Mouse (Mus musculus) myocyte (in vitro differentiated cells): Measurements from ENCODE around the gene Stk10. TPM values are rescaled to one million over a fixed set of nuclear protein-coding genes. Genes with fewer than 3 reads are reported as not detected.

Source experiments
- H3K27me3 ChIP-seq: one replicate; pipeline ENCODE4 v1.6.1; 2011; ENCODE audit not compliant: control insufficient read depth, insufficient read depth, insufficient read length
- H3K36me3 ChIP-seq: one replicate; pipeline ENCODE4 v1.6.1; 2011; ENCODE audit not compliant: control insufficient read depth, insufficient read depth
- H3K4me2 ChIP-seq: one replicate; pipeline ENCODE4 v1.6.1; 2011; ENCODE audit warnings: low read depth, control low read depth
- H3K4me3 ChIP-seq: one replicate; pipeline ENCODE4 v1.5.1; 2011; ENCODE audit warnings: mild to moderate bottlenecking, control low read depth, moderate library complexity
- H3K79me2 ChIP-seq: one replicate; pipeline ENCODE4 v1.6.1; 2011; ENCODE audit not compliant: control insufficient read depth, insufficient read depth
- H3ac ChIP-seq: one replicate; pipeline ENCODE4 v1.6.1; 2011; ENCODE audit not compliant: control insufficient read depth, insufficient read length
- CEBPB ChIP-seq: IDR thresholded peaks from 2 replicates; pipeline ENCODE4 v1.6.1; 2011; ENCODE audit warnings: mild to moderate bottlenecking, moderate library complexity; ENCODE audit not compliant: poor library complexity, insufficient read depth, severe bottlenecking
- E2F4 ChIP-seq: IDR thresholded peaks from one replicate; pipeline ENCODE4 v1.6.1; 2011; ENCODE audit warnings: mild to moderate bottlenecking, control low read depth, moderate library complexity; ENCODE audit not compliant: insufficient read depth
- MAX ChIP-seq: IDR thresholded peaks from one replicate; pipeline ENCODE4 v1.6.1; 2011; ENCODE audit warnings: low read depth, mild to moderate bottlenecking, control low read depth
- MYOD1 ChIP-seq, 3 experiments: IDR thresholded peaks; one replicate each; pipeline ENCODE4 v1.6.1; 2011; ENCODE audit warnings: control low read depth in 2 of 3, low read depth in 2 of 3, mild to moderate bottlenecking in 2 of 3, moderate library complexity in 1 of 3; ENCODE audit not compliant: insufficient read length in 2 of 3, control insufficient read depth in 1 of 3
- MYOG ChIP-seq, 3 experiments: IDR thresholded peaks; one replicate each; pipeline ENCODE4 v1.6.1; 2011; ENCODE audit warnings: control low read depth in 2 of 3, low read depth in 2 of 3, mild to moderate bottlenecking in 2 of 3; ENCODE audit not compliant: insufficient read length in 2 of 3, control insufficient read depth in 1 of 3, insufficient read depth in 1 of 3
- POLR2A ChIP-seq: IDR thresholded peaks from one replicate; pipeline ENCODE4 v1.6.1; 2011; ENCODE audit warnings: low read depth, mild to moderate bottlenecking, control low read depth, moderate library complexity; ENCODE audit not compliant: insufficient read length
- POLR2AphosphoS2 ChIP-seq: IDR thresholded peaks from one replicate; pipeline ENCODE4 v1.6.1; 2011; ENCODE audit warnings: low read depth, control low read depth; ENCODE audit not compliant: insufficient read length
- REST ChIP-seq: IDR thresholded peaks from one replicate; pipeline ENCODE4 v1.6.1; 2011; ENCODE audit warnings: mild to moderate bottlenecking, control low read depth, moderate library complexity; ENCODE audit not compliant: insufficient read depth, insufficient read length
- SRF ChIP-seq: IDR thresholded peaks from one replicate; pipeline ENCODE4 v1.6.1; 2011; ENCODE audit warnings: low read depth; ENCODE audit not compliant: control insufficient read depth, insufficient read length
- TCF12 ChIP-seq: IDR thresholded peaks from one replicate; pipeline ENCODE4 v1.6.1; 2011; ENCODE audit warnings: mild to moderate bottlenecking, control low read depth; ENCODE audit not compliant: poor library complexity, insufficient read depth, severe bottlenecking
- TCF3 ChIP-seq: IDR thresholded peaks from one replicate; pipeline ENCODE4 v1.6.1; 2011; ENCODE audit warnings: low read depth, control low read depth; ENCODE audit not compliant: insufficient read length
- USF1 ChIP-seq: IDR thresholded peaks from one replicate; pipeline ENCODE4 v1.6.1; 2011; ENCODE audit warnings: low read depth, mild to moderate bottlenecking, control low read depth, moderate library complexity
- polyA plus RNA-seq: library from polyadenylated mRNA; unstranded; fragments of >200 nt; fragmentation: generic; extraction: Trizol; gene quantifications from one replicate; pipeline ENCODE4 v1.2.1, GENCODE M21; 2012; ENCODE audit warnings: missing spikeins

The Stk10 gene
- polyA plus RNA-seq, 1 experiment: 7.1 TPM

- Histone ChIP-seq H3ac (no peak overlapping the region), H3K4me2 (peak overlapping the region; percentile 41), H3K79me2 (peaks cover 19% of the 10 kb centered on the region), H3K27me3 (no peaks in the 10 kb centered on the region), H3K36me3 (peaks cover under 1% of the 10 kb centered on the region), H3K4me3 (no peak overlapping the region)
- TF ChIP-seq CEBPB: peak; percentile 36; the same call in 1 of the 2 replicates
- no peak for TF ChIP-seq TCF3
- TF ChIP-seq MYOG (IDR thresholded peaks at IDR 0.05; ENCODE audit: control insufficient read depth in 1 of 3, insufficient read depth in 1 of 3, insufficient read length in 2 of 3, low read depth in 2 of 3): peak in 2 of 3 experiments; percentile 83 to 88
- TF ChIP-seq MYOD1 (IDR thresholded peaks at IDR 0.05; ENCODE audit: control insufficient read depth in 1 of 3, insufficient read length in 2 of 3, low read depth in 2 of 3): peak in 2 of 3 experiments; percentile 88 to 92
- no peak for TF ChIP-seq SRF
Observed at GRCm38 (mm10) chr11:32552401-32553090, 19.4 kb downstream of the Stk10 start.

GRCm38 (mm10) chr11:32553311-32554140, 20.4 kb downstream of the Stk10 start:
- Histone ChIP-seq H3K4me3 (no peak overlapping the region), H3K79me2 (peaks cover 19% of the 10 kb centered on the region), H3K27me3 (no peaks in the 10 kb centered on the region), H3K4me2 (peak overlapping the region; percentile 41), H3K36me3 (peaks cover 7% of the 10 kb centered on the region), H3ac (no peak overlapping the region)
- no peak for TF ChIP-seq MYOG (IDR thresholded peaks at IDR 0.05; ENCODE audit: control insufficient read depth in 1 of 3, insufficient read depth in 1 of 3, insufficient read length in 2 of 3, low read depth in 2 of 3)
- TF ChIP-seq POLR2A: no peak

GRCm38 (mm10) chr11:32554141-32555091, 21.3 kb downstream of the Stk10 start:
- Histone ChIP-seq H3K36me3 (peaks cover 7% of the 10 kb centered on the region), H3ac (no peak overlapping the region), H3K79me2 (peaks cover 19% of the 10 kb centered on the region), H3K27me3 (no peaks in the 10 kb centered on the region), H3K4me3 (no peak overlapping the region), H3K4me2 (no peak overlapping the region)
- TF ChIP-seq MYOG (IDR thresholded peaks at IDR 0.05; ENCODE audit: control insufficient read depth in 1 of 3, insufficient read depth in 1 of 3, insufficient read length in 2 of 3, low read depth in 2 of 3): peak in 1 of 3 experiments; percentile 40
- peak in 1 of 3 experiments; percentile 35 for TF ChIP-seq MYOD1 (IDR thresholded peaks at IDR 0.05; ENCODE audit: control insufficient read depth in 1 of 3, insufficient read length in 2 of 3, low read depth in 2 of 3)
- no peak for TF ChIP-seq POLR2A

GRCm38 (mm10) chr11:32555103-32555689, 22.1 kb downstream of the Stk10 start:
- H3K27me3 ChIP-seq: no peaks in the 10 kb centered on the region
- peaks cover 19% of the 10 kb centered on the region for H3K79me2 ChIP-seq
- no peak overlapping the region for H3K4me2 ChIP-seq
- H3K36me3 ChIP-seq: peaks cover 7% of the 10 kb centered on the region
- no peak overlapping the region for H3ac ChIP-seq
- no peak overlapping the region for H3K4me3 ChIP-seq
- TF ChIP-seq TCF3: no peak
- no peak for TF ChIP-seq REST
- no peak for TF ChIP-seq MYOG (IDR thresholded peaks at IDR 0.05; ENCODE audit: control insufficient read depth in 1 of 3, insufficient read depth in 1 of 3, insufficient read length in 2 of 3, low read depth in 2 of 3)
- no peak for TF ChIP-seq MAX
- no peak for TF ChIP-seq USF1
- no peak for TF ChIP-seq POLR2A
- TF ChIP-seq POLR2AphosphoS2: no peak
- TF ChIP-seq TCF12: no peak
- TF ChIP-seq CEBPB: no peak
- no peak for TF ChIP-seq E2F4
- TF ChIP-seq SRF: no peak
- TF ChIP-seq MYOD1 (IDR thresholded peaks at IDR 0.05; ENCODE audit: control insufficient read depth in 1 of 3, insufficient read length in 2 of 3, low read depth in 2 of 3): no peak
